Mouse (Mus musculus) left cerebral cortex, adult 8-10 months (tissue): ENCODE results near the gene Plk5. TPM values are rescaled to one million over a fixed set of nuclear protein-coding genes. Genes with fewer than 3 reads are reported as not detected.

Source experiments
- DNase-seq, 2 experiments: peaks; one replicate each; pipeline ENCODE4 v3.0.0; 2022; ENCODE audit warnings: low spot score in 2 of 2
- total RNA-seq, 4 experiments: library from RNA; stranded (reverse); gene quantifications; 2 replicates each; pipeline ENCODE4 v1.2.4; 2022

Gene Plk5
- total RNA-seq, 4 experiments from 2014 or later: 27.8 to 29.4 (median 28.7) TPM

DNA sequence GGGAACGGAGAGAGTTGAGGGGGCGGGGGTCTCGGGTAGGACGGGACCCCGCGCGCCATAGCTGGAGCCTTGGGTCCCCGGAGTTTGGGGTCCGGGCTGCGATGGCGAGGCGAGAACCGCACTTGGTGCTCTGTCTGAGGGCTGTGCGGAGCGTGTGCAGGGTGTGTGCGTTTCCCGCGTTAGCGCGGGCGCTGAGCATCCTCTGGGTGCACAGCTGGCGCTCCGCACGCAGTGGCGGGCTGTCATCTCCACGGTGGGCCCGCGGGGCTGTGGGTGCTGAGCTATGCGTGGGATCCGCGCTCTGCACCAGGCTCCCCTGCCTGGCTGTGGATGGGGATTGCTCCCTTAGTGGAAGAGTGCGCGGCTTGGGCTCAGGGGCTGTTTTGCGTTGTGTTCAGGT, 478 bp downstream of the Plk5 start:
- no peak for DNase-seq

DNA sequence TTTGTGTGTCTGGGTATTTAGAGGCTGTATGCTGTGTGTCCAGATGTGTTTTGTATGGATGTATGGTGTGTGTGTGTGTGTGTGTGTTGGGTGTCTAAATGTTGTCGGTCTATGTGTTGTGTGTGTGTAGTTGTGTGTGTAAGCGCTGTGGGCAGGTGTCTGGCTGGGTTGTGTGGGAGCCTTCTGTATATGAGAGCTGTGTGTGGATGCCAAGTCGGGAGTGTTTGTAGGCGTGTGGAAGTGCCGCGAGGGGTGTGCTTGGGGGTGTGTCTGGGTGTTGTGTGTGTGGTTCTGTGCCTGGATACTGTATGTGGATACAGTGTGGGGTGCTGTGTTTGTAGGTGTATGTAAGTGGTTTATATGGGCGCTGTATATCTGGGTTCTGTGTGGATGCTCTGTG, 1.1 kb downstream of the Plk5 start:
- DNase-seq: peak in 1 of 2 experiments; percentile 68

DNA sequence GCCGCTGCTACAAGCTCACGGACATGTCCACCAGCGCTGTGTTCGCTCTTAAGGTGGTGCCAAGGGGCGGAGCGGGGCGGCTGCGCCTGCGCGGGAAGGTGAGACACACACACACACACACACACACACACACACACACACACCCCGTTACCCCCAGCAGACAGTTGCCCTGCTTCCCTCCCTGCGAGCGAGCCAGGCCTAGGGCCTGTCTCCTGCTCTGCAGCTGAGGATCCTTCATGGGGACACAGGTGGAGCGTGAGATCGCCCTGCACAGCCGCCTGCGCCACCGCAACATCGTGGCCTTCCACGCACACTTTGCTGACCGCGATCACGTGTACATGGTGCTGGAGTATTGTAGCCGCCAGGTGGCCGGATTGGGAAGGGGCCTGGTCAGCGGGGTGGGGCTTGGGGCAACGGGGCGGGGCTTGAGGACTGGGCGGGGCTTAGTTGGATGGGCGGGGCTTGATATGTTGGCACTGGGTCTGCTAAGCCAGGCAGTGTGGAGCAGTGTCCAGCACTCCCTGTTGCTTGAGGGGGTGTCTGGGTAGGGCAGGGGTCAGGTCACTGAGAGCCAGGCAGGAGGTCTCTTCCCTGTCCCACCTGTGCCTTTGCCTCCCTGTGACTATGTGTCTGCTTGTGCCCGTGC, 1.9 kb downstream of the Plk5 start:
- DNase-seq: no peak

GRCm38 (mm10) chr10:80363734-80364133, 7.5 kb downstream of the Plk5 start:
- no peak for DNase-seq

DNA sequence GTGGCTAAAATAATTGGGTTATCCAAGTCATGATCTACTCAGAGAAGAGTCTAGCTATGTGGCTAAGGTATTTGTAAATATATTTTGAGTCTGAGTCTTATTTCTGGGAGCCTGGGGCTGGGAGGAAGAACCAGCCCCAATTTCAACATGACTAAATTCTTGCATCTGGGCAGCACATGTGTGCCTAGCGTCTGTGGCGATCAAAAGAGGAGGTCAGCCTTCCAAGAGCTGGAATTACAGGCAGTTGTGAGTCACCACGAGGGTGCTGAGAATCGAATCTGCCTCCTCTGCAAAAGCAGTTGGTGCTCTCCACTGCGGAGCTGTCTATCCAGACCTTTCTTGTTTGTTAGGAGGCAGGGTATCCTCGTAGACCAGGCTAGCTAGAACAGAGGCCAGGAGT, 9.5 kb downstream of the Plk5 start:
- no peak for DNase-seq

- no peak for DNase-seq
These were observed 11.7 kb downstream of the Plk5 start for GRCm38 (mm10) chr10:80367954-80368353.

GRCm38 (mm10) chr10:80368392-80368791, 12.1 kb downstream of the Plk5 start:
- no peak for DNase-seq

DNA sequence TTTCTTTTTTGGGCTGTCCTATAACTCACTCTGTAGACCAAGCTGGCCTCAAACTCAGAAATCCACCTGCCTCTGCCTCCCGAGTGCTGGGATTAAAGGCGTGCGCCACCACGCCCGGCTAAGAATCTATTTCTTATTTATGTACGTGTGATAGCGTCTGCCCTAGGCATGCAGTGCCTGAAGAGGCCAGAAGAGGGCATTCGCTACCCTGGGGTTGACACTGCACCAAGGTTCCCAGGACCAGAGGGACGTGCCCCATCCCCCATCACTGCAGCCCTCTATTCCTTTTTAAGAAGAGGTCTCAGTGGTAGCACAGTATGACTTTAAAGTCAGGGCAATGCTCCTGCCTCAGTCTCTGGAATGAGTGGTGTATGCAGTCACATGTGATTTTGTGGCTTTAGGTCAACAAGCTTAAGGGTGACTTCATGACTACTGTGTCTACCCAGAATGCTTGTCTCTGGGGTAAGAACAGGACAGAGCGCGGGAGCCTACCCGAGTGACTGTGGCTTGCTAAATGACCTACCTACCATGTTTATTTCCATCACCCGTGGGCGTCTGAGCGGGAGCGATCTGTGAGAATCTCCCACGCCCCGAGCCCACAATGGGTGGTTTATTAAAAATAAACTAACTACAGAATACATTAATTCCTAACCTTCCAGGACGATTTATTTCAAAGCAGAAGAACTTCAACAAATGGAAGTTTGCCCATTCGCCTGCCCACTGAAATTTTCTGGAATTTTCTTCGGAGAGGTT, 13.9 kb downstream of the Plk5 start:
- DNase-seq: peak in 1 of 2 experiments; percentile 72

DNA sequence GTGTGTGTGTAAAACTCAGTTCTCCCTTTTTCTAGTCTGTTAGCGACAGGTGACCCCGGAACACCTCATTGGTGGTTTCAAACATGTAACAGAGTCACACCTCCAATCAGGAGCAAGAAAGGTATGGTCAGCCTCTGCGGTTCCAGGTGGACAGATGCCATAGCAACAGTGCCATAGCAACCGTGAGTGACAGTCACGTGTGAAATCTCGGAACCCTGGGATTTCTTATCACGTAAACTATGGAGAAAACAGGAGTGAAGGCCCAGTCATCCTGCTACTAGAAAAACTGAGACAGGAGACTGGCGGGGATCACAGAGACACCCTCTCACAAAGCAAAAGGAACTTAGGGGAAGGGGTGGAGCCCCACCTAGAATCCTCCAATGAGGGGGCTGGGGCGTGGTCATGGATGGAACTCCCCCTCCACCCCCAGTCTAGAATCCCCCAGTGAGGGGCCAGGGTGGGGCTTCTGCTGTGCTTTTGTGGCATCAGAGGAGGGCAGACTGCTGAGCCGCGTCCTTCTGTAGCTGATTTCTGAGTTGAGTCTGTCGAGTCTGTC, 15.2 kb downstream of the Plk5 start:
- DNase-seq: peak in 1 of 2 experiments; percentile 76

GRCm38 (mm10) chr10:80371983-80372382, 15.7 kb downstream of the Plk5 start:
- no peak for DNase-seq

GRCm38 (mm10) chr10:80372706-80373105, 16.4 kb downstream of the Plk5 start:
- DNase-seq: no peak

DNA sequence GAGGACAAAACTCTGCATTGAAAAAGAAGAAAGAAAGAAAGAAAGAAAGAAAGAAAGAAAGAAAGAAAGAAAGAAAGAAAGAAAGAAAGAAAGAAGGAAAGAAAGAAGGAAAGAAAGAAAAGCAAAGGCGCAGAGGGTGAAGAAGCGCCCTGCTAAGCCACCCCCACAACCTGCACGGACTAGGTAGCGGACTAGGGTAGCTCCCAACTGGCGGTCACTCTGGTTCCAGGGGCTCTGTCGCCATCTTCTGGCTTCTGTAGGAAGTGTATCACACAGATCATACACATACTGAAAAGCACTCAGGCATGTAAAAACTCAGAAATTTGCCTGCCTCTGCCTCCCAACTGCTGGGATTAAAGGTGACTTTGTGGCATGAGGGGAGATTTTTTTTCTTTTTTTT, 17.8 kb downstream of the Plk5 start:
- DNase-seq: no peak

GRCm38 (mm10) chr10:80376160-80376559, 19.9 kb downstream of the Plk5 start:
- peak; percentile 70 to 86 for DNase-seq

GRCm38 (mm10) chr10:80377716-80378115, 21.5 kb downstream of the Plk5 start:
- no peak for DNase-seq

- no peak for DNase-seq
These were observed 26.5 kb downstream of the Plk5 start for GRCm38 (mm10) chr10:80382641-80383365.

DNA sequence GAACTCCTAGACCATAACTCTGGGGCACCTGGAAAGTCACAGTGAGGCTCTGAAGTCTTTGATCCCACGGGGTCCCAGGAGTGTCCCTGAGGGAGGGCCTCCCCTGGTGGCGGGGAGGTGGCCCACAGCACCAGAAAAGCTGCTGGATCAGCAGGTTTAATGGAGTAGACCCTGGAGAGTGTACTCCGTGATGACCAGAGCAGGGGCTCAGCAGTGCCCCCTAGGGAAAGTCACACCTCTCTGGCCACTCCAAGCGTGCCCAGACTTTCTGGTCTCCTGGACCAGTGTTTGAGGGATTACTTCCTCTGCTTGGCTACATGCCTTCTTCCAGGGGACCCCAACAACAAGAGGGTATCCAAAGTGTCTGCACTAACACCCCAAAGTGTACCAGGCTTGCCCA, 27.2 kb downstream of the Plk5 start:
- DNase-seq: no peak

DNA sequence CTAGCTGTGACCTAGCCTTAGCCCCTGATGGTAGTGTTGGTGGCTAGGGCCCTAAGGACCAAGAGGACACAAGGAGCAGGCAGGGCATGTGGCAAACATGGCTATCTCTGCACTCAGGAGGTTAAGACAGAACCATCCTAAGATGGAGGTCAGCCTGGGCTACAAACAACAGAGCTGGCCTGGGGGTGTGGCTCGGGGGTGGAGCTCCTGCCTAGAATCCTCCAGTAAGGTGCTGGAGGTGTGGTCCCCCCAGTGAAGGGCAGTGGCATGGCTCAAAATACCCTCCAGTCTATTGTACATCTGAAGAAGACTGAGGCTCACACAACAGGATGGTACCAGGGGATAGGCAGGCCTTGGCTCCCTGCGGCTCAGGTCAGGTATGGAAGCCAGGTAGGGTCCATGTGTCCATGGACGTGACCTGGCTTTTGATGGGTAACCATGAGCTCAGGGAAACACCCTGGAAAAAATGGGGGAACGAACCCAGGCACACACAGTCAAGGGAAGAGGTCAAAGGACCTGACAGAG, 27.9 kb downstream of the Plk5 start:
- no peak for DNase-seq

DNA sequence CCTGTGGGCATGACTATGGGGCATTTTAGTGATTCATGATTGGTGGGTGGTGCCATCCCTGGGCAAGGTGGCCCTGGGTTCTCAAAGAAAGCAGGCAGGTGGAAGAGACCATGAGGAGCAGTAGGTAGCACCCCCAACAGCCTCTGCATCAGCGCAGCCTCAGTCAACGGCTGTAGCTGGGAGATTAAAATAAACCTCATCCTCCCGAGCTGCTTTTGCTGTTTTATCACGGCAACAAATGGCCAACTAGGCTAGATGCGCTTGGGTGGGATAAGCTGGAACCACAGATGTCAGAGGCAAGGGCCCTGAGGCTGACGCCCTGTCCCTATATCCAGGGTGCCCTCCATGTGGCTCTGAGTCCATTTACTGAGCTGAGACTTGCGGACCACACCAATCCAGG, 28.4 kb downstream of the Plk5 start:
- no peak for DNase-seq

DNA sequence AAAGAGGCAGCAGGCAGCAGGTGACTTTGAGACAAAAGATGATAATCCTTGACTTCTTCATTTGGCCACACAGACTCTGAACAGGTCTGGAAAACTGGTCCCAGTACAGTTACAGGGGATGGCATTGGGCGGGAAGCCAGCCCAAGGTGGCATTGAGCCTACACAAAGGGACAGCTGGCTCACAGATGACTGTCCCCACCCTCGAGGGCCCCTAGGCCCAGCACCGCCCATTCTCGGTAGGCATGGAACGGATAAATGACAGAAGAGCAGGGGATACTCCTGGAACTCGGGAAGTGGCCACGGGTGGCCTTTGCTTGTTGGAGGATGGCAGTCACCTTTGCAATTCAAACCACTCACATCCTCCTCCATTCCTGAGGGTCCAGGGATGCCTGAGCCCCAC, 29.1 kb downstream of the Plk5 start:
- no peak for DNase-seq

DNA sequence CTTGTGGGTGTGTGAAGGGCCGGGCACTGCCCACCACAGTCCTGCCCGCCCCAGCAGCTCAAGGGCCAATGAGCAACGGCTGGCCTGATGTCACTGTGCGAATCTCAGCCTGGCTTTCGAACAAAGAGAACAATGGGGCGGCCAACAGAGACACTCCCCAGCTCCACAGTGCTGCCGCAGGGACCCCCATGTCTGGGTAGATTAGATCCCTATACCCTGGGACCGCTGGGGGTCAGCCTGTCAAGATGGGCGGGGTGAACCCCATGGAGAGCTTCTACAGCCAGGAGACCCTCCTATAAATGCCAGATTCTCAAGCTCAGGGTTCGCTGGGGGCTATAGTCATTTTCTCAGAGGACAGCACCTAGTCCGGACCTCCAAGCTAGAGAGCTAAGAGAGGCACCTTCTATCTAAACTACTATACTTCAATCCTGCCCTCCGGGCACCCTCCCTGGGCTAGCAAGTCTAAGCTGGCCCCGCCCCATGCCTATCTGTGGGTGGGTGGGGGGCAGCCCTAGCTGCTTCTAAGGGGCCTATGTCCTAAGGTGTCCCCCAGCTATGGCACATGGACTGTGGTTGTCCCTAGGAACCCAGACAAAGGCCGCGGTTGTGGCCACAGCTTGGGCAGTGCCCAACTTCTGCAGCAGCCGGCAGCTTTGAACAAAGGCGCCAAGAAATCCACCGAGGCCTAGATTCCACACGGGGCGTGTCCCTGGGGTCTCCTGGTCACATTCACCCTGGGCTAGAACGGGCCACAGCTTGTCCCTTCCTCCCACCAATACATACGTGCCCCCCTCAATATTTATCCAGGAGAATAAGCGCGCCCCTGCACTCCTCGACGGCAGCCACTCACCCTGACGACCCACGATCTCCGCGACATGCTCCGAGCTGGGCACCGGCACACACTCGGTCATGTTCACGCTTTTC, 29.8 kb downstream of the Plk5 start:
- DNase-seq: no peak
